Mouse (Mus musculus): ENCODE data around the gene Pcsk7. TPM values are rescaled to one million over a fixed set of nuclear protein-coding genes. Genes with fewer than 3 reads are reported as not detected.

The Pcsk7 gene
- polyA plus RNA-seq, 1 experiment = 17.2 TPM

DNA sequence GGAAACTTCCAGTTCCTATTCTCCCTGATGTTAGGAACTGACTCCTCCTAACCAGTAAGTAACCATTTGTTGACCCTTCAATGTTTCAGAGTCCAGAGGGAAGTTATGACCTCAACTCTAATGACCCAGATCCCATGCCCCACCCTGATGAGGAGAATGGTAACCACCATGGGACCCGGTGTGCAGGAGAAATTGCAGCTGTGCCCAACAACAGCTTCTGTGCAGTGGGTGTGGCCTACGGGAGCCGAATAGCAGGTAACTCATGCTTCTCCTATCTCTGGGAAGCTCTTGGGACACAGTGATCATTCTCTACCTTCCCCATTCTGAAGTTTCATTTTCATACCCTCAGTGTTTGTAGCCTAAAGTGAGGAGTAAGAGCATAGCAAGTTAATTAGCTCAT, 4.7 kb downstream of the Pcsk7 start:
- Histone ChIP-seq H3K36me3 (ENCODE audit: control insufficient read depth, insufficient read depth) (peaks cover 19% of the 10 kb centered on the region), H3ac (ENCODE audit: control insufficient read depth, insufficient read length) (no peak overlapping the region), H3K4me2 (ENCODE audit: low read depth) (no peak overlapping the region), H3K4me3 (no peak overlapping the region), H3K79me2 (ENCODE audit: control insufficient read depth, insufficient read depth) (peaks cover 19% of the 10 kb centered on the region), H3K27me3 (ENCODE audit: control insufficient read depth, insufficient read depth, insufficient read length) (no peaks in the 10 kb centered on the region)
- TF ChIP-seq POLR2AphosphoS2 (IDR thresholded peaks at IDR 0.05; ENCODE audit: insufficient read length, low read depth) (no peak), CEBPB (IDR thresholded peaks at IDR 0.05; ENCODE audit: insufficient read depth, poor library complexity, severe bottlenecking) (no peak), MYOD1 (IDR thresholded peaks at IDR 0.05; ENCODE audit: control insufficient read depth in 1 of 3, insufficient read length in 2 of 3, low read depth in 2 of 3) (no peak), MAX (IDR thresholded peaks at IDR 0.05; ENCODE audit: low read depth) (no peak), TCF3 (IDR thresholded peaks at IDR 0.05; ENCODE audit: insufficient read length, low read depth) (no peak), MYOG (IDR thresholded peaks at IDR 0.05; ENCODE audit: control insufficient read depth in 1 of 3, insufficient read depth in 1 of 3, insufficient read length in 2 of 3, low read depth in 2 of 3) (no peak), USF1 (IDR thresholded peaks at IDR 0.05; ENCODE audit: low read depth) (no peak), TCF12 (IDR thresholded peaks at IDR 0.05; ENCODE audit: insufficient read depth, poor library complexity, severe bottlenecking) (no peak), SRF (IDR thresholded peaks at IDR 0.05; ENCODE audit: control insufficient read depth, insufficient read length, low read depth) (no peak), E2F4 (IDR thresholded peaks at IDR 0.05; ENCODE audit: insufficient read depth) (no peak), POLR2A (IDR thresholded peaks at IDR 0.05; ENCODE audit: insufficient read length, low read depth) (no peak), REST (IDR thresholded peaks at IDR 0.05; ENCODE audit: insufficient read depth, insufficient read length) (no peak)

GRCm38 (mm10) chr9:45911673-45912072, 5.4 kb downstream of the Pcsk7 start:
- H3K27me3 ChIP-seq (ENCODE audit: control insufficient read depth, insufficient read depth, insufficient read length) = no peaks in the 10 kb centered on the region
- no peak overlapping the region for H3K4me2 ChIP-seq (ENCODE audit: low read depth)
- no peak overlapping the region for H3K4me3 ChIP-seq
- TF ChIP-seq CEBPB (IDR thresholded peaks at IDR 0.05; ENCODE audit: insufficient read depth, poor library complexity, severe bottlenecking) = no peak
- TF ChIP-seq MYOG (IDR thresholded peaks at IDR 0.05; ENCODE audit: control insufficient read depth in 1 of 3, insufficient read depth in 1 of 3, insufficient read length in 2 of 3, low read depth in 2 of 3) = no peak
- TF ChIP-seq TCF3 (IDR thresholded peaks at IDR 0.05; ENCODE audit: insufficient read length, low read depth) = no peak
- TF ChIP-seq MYOD1 (IDR thresholded peaks at IDR 0.05; ENCODE audit: control insufficient read depth in 1 of 3, insufficient read length in 2 of 3, low read depth in 2 of 3) = no peak
- no peak for TF ChIP-seq POLR2A (IDR thresholded peaks at IDR 0.05; ENCODE audit: insufficient read length, low read depth)
- TF ChIP-seq TCF12 (IDR thresholded peaks at IDR 0.05; ENCODE audit: insufficient read depth, poor library complexity, severe bottlenecking) = no peak
- no peak for TF ChIP-seq E2F4 (IDR thresholded peaks at IDR 0.05; ENCODE audit: insufficient read depth)
- no peak for TF ChIP-seq REST (IDR thresholded peaks at IDR 0.05; ENCODE audit: insufficient read depth, insufficient read length)
- TF ChIP-seq MAX (IDR thresholded peaks at IDR 0.05; ENCODE audit: low read depth) = no peak
- no peak for TF ChIP-seq POLR2AphosphoS2 (IDR thresholded peaks at IDR 0.05; ENCODE audit: insufficient read length, low read depth)
- no peak for TF ChIP-seq SRF (IDR thresholded peaks at IDR 0.05; ENCODE audit: control insufficient read depth, insufficient read length, low read depth)
- no peak for TF ChIP-seq USF1 (IDR thresholded peaks at IDR 0.05; ENCODE audit: low read depth)
- peaks cover 19% of the 10 kb centered on the region for H3K79me2 ChIP-seq (ENCODE audit: control insufficient read depth, insufficient read depth)
- no peak overlapping the region for H3ac ChIP-seq (ENCODE audit: control insufficient read depth, insufficient read length)
- H3K36me3 ChIP-seq (ENCODE audit: control insufficient read depth, insufficient read depth) = peaks cover 19% of the 10 kb centered on the region

DNA sequence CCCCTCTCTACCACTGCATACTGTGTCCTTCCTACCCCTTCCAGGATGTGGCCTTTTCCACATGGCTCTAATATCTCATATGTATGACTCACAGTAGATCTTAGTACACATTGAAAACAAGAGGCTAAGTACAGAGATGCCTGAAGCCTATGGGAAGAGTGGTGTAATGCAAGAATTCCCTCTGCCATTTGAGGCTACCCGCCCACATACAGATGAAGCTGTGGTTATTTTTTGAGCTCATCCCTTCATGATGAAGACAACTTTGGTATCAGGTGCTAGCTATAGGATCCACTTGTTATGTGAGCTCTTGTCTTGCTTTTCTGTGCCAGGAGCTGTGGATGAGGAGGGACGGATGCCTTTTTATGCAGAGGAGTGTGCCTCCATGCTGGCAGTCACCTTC, 9.4 kb downstream of the Pcsk7 start:
- Histone ChIP-seq H3K4me3 (no peak overlapping the region), H3K27me3 (ENCODE audit: control insufficient read depth, insufficient read depth, insufficient read length) (no peaks in the 10 kb centered on the region), H3ac (ENCODE audit: control insufficient read depth, insufficient read length) (no peak overlapping the region), H3K4me2 (ENCODE audit: low read depth) (no peak overlapping the region), H3K79me2 (ENCODE audit: control insufficient read depth, insufficient read depth) (no peaks in the 10 kb centered on the region), H3K36me3 (ENCODE audit: control insufficient read depth, insufficient read depth) (peaks cover 27% of the 10 kb centered on the region)
- TF ChIP-seq REST (IDR thresholded peaks at IDR 0.05; ENCODE audit: insufficient read depth, insufficient read length) (no peak), E2F4 (IDR thresholded peaks at IDR 0.05; ENCODE audit: insufficient read depth) (no peak), SRF (IDR thresholded peaks at IDR 0.05; ENCODE audit: control insufficient read depth, insufficient read length, low read depth) (no peak), CEBPB (IDR thresholded peaks at IDR 0.05; ENCODE audit: insufficient read depth, poor library complexity, severe bottlenecking) (no peak), TCF12 (IDR thresholded peaks at IDR 0.05; ENCODE audit: insufficient read depth, poor library complexity, severe bottlenecking) (no peak), POLR2A (IDR thresholded peaks at IDR 0.05; ENCODE audit: insufficient read length, low read depth) (no peak), MYOG (IDR thresholded peaks at IDR 0.05; ENCODE audit: control insufficient read depth in 1 of 3, insufficient read depth in 1 of 3, insufficient read length in 2 of 3, low read depth in 2 of 3) (no peak), USF1 (IDR thresholded peaks at IDR 0.05; ENCODE audit: low read depth) (no peak), TCF3 (IDR thresholded peaks at IDR 0.05; ENCODE audit: insufficient read length, low read depth) (no peak), MAX (IDR thresholded peaks at IDR 0.05; ENCODE audit: low read depth) (no peak), MYOD1 (IDR thresholded peaks at IDR 0.05; ENCODE audit: control insufficient read depth in 1 of 3, insufficient read length in 2 of 3, low read depth in 2 of 3) (no peak), POLR2AphosphoS2 (IDR thresholded peaks at IDR 0.05; ENCODE audit: insufficient read length, low read depth) (no peak)

GRCm38 (mm10) chr9:45917041-45917934, 11.0 kb downstream of the Pcsk7 start:
- Histone ChIP-seq H3K79me2 (ENCODE audit: control insufficient read depth, insufficient read depth) (no peaks in the 10 kb centered on the region), H3K27me3 (ENCODE audit: control insufficient read depth, insufficient read depth, insufficient read length) (no peaks in the 10 kb centered on the region), H3K4me3 (no peak overlapping the region), H3ac (ENCODE audit: control insufficient read depth, insufficient read length) (no peak overlapping the region), H3K4me2 (ENCODE audit: low read depth) (no peak overlapping the region), H3K36me3 (ENCODE audit: control insufficient read depth, insufficient read depth) (peaks cover 14% of the 10 kb centered on the region)
- TF ChIP-seq REST (IDR thresholded peaks at IDR 0.05; ENCODE audit: insufficient read depth, insufficient read length) = no peak

All from myocyte (in vitro differentiated cells).